9 mouse cellular contexts compared by ENCODE assay signal in genomic region chr7:113260321-113261167, GRCm38 (mm10). TPM values are rescaled to one million over a fixed set of nuclear protein-coding genes. Genes with fewer than 3 reads are reported as not detected.
DNase-seq lines count a peak whose midpoint lies in the region; ATAC-seq and TF ChIP-seq lines count a peak whose summit lies in the region.
"Had no signal": no experiment of that assay in that cellular context is flagged by ENCODE, and none has a peak within 500 bp of the region (broad histone marks: within the 10 kb centered on the region; RNA-seq: fewer than 3 reads in every experiment).

No protein-coding gene starts in this region.

- H3K36me3 ChIP-seq in hindbrain, embryonic 15.5 days, result no peaks in the 10 kb centered on the region
- H3K36me3 ChIP-seq in lung, postnatal 0 days (ENCODE audit: insufficient read depth, low read length), result no peaks in the 10 kb centered on the region
- H3K36me3 ChIP-seq in stomach, postnatal 0 days (ENCODE audit: control insufficient read depth, insufficient read depth, low read length), result no peaks in the 10 kb centered on the region
- no peaks in the 10 kb centered on the region for H3K36me3 ChIP-seq in intestine, embryonic 16.5 days (ENCODE audit: control insufficient read depth, insufficient read depth, low read length)

- H3K27ac ChIP-seq in hindbrain, embryonic 15.5 days (replicated peaks), result peak overlapping the region; percentile 47; the same call in 1 of the 2 replicates
- no peak overlapping the region for H3K27ac ChIP-seq in lung, postnatal 0 days (ENCODE audit: low read length)
- peak overlapping the region; percentile 65; the same call in 1 of the 2 replicates for H3K27ac ChIP-seq in stomach, postnatal 0 days (replicated peaks)
- no peak overlapping the region for H3K27ac ChIP-seq in intestine, embryonic 16.5 days (ENCODE audit: low read length)

- 62% methylated on average over 21 of the region's 21 CpGs for WGBS in hindbrain, embryonic 15.5 days
- 61% methylated on average over 21 of the region's 21 CpGs for WGBS in lung, postnatal 0 days
- WGBS in stomach, postnatal 0 days, result 61% methylated on average over 21 of the region's 21 CpGs
- 78% methylated on average over 21 of the region's 21 CpGs for WGBS in intestine, embryonic 16.5 days

- ATAC-seq in erythroblast, adult 5-6 weeks (replicated peaks; ENCODE audit: low FRiP score, poor library complexity, severe bottlenecking), result peak; percentile 89
- ATAC-seq in hindbrain, embryonic 15.5 days (ENCODE audit: low FRiP score, low read depth), result peak; percentile 55; the same call in 1 of the 2 replicates
- peak; percentile 94 for ATAC-seq in lung, postnatal 0 days
- ATAC-seq in stomach, postnatal 0 days (ENCODE audit: low FRiP score, low TSS enrichment), result peak; percentile 90
- no peak for ATAC-seq in intestine, embryonic 16.5 days

- H3K9me3 ChIP-seq in hindbrain, embryonic 15.5 days, result no peaks in the 10 kb centered on the region
- H3K9me3 ChIP-seq in lung, postnatal 0 days (ENCODE audit: low read length), result no peaks in the 10 kb centered on the region
- H3K9me3 ChIP-seq in stomach, postnatal 0 days (ENCODE audit: control insufficient read depth, low read length), result no peaks in the 10 kb centered on the region
- H3K9me3 ChIP-seq in intestine, embryonic 16.5 days (ENCODE audit: control insufficient read depth, low read length), result no peaks in the 10 kb centered on the region

- TF ChIP-seq EP300 in lung, postnatal 0 days (IDR thresholded peaks at IDR 0.05), result no peak
- no peak for TF ChIP-seq EP300 in stomach, postnatal 0 days (optimal IDR thresholded peaks at IDR 0.05)

- peak; percentile 41 for TF ChIP-seq CTCF in lung, postnatal 0 days (IDR thresholded peaks at IDR 0.05)
- TF ChIP-seq CTCF in stomach, postnatal 0 days (IDR thresholded peaks at IDR 0.05; ENCODE audit: low read depth), result peak; percentile 50

- H3K4me2 ChIP-seq in hindbrain, embryonic 15.5 days, result no peak overlapping the region
- H3K4me2 ChIP-seq in lung, postnatal 0 days (replicated peaks; ENCODE audit: low read depth, low read length), result no peak overlapping the region
- H3K4me2 ChIP-seq in stomach, postnatal 0 days (replicated peaks; ENCODE audit: low read depth), result 0 out of 2 replicates have a peak overlapping the region, but pooled peaks have one; percentile 8
- H3K4me2 ChIP-seq in intestine, embryonic 16.5 days (ENCODE audit: low read depth, low read length), result no peak overlapping the region

- DNase-seq in cerebellum, adult 9-11 months, result peak; percentile 24
- DNase-seq in cerebellum, adult 11-12 months, result no peak
- DNase-seq in ES-CJ7 (ENCODE audit: low read depth, low spot score), result peak; percentile 55
- DNase-seq in lung, postnatal 0 days (ENCODE audit: low spot score), result peak; percentile 75
- peak; percentile 71 for DNase-seq in stomach, postnatal 0 days (ENCODE audit: low spot score)

- no peak overlapping the region for H3K9ac ChIP-seq in hindbrain, embryonic 15.5 days
- no peak overlapping the region for H3K9ac ChIP-seq in lung, postnatal 0 days (replicated peaks; ENCODE audit: low read depth)
- no peak overlapping the region for H3K9ac ChIP-seq in stomach, postnatal 0 days (ENCODE audit: low read length)
- no peak overlapping the region for H3K9ac ChIP-seq in intestine, embryonic 16.5 days (ENCODE audit: low read depth, low read length)

- peaks cover 11% of the 10 kb centered on the region for H3K4me1 ChIP-seq in hindbrain, embryonic 15.5 days (replicated peaks)
- peaks cover 3% of the 10 kb centered on the region; the same call in 1 of the 2 replicates for H3K4me1 ChIP-seq in lung, postnatal 0 days (ENCODE audit: insufficient read depth, low read depth, low read length)
- H3K4me1 ChIP-seq in stomach, postnatal 0 days (replicated peaks; ENCODE audit: control insufficient read depth, insufficient read depth), result 0 out of 2 replicates have a peak, but pooled peaks cover 4% of the 10 kb centered on the region
- peaks cover 14% of the 10 kb centered on the region for H3K4me1 ChIP-seq in intestine, embryonic 16.5 days (ENCODE audit: control insufficient read depth, insufficient read depth, low read length)

- no peak overlapping the region for H3K4me3 ChIP-seq in hindbrain, embryonic 15.5 days
- no peak overlapping the region for H3K4me3 ChIP-seq in lung, postnatal 0 days (ENCODE audit: low read depth, low read length)
- no peak overlapping the region for H3K4me3 ChIP-seq in stomach, postnatal 0 days (ENCODE audit: low read depth, low read length)
- no peak overlapping the region for H3K4me3 ChIP-seq in intestine, embryonic 16.5 days (ENCODE audit: low read length)

- no peaks in the 10 kb centered on the region for H3K27me3 ChIP-seq in hindbrain, embryonic 15.5 days
- no peaks in the 10 kb centered on the region for H3K27me3 ChIP-seq in lung, postnatal 0 days (replicated peaks; ENCODE audit: insufficient read depth, low read length)
- H3K27me3 ChIP-seq in stomach, postnatal 0 days (ENCODE audit: control insufficient read depth, insufficient read depth, low read length), result no peaks in the 10 kb centered on the region
- H3K27me3 ChIP-seq in intestine, embryonic 16.5 days (replicated peaks; ENCODE audit: control insufficient read depth, insufficient read depth, low read length), result no peaks in the 10 kb centered on the region
- H3K27me3 ChIP-seq: CH12.LX had no signal

RNA-seq across cellular contexts. Expression of gene Arntl, which starts 53.3 kb away (rescaled TPM):
- 0.38 and 5.0 TPM in 2 replicates for total RNA-seq in erythroblast, adult 5-6 weeks (2015; ENCODE audit: low replicate concordance)
- total RNA-seq in erythroblast, adult 5-6 weeks (2017; ENCODE audit: low replicate concordance), result 1.5 and 2.5 TPM in 2 replicates
- 17.3 and 21.2 TPM in 2 replicates for polyA plus RNA-seq in hindbrain, embryonic 15.5 days (2015; fragmentation: Nextera tagmentation; extraction: Ambion mirVana)
- 12.7 and 13.4 TPM in 2 replicates for polyA plus RNA-seq in lung, postnatal 0 days (2015; fragmentation: Nextera tagmentation; extraction: Ambion mirVana)
- 6.6 and 7.3 TPM in 2 replicates for polyA plus RNA-seq in stomach, postnatal 0 days (2015; fragmentation: Nextera tagmentation; extraction: Ambion mirVana)
- polyA plus RNA-seq in intestine, embryonic 16.5 days (2015; fragmentation: Nextera tagmentation; extraction: Ambion mirVana), result 8.6 and 8.9 TPM in 2 replicates

Comparison
In these comparisons a context has a peak if more than half of its experiments do, and no peak if none do; other contexts are left out.
1. H3K27ac ChIP-seq: peak in hindbrain, embryonic 15.5 days (single experiment) and stomach, postnatal 0 days (single experiment); none in lung, postnatal 0 days (single experiment) and intestine, embryonic 16.5 days (single experiment).